ENCODE assay signal across 7 mouse cellular contexts in genomic region chr11:31671354-31672169, GRCm38 (mm10). TPM values are rescaled to one million over a fixed set of nuclear protein-coding genes. Genes with fewer than 3 reads are reported as not detected.
DNase-seq lines count a peak whose midpoint lies in the region; ATAC-seq lines count a peak whose summit lies in the region.

Bod1 (minus strand) TSS chr11:31671885.

- intact Hi-C loops in gastrocnemius, postnatal 36 days (cut with DNase I) = loop anchor here (10.0 kb wide), 1 partner anchor 493 kb away; no protein-coding TSS in a partner anchor
- intact Hi-C loops in left cerebral cortex, postnatal 25 days (cut with DNase I) = loop anchor here (10.0 kb wide), 1 partner anchor 563 kb away; no protein-coding TSS in a partner anchor

- ATAC-seq in intestine, embryonic 15.5 days = peak; percentile 97

- H3K9ac ChIP-seq in intestine, embryonic 15.5 days = peak within 1 kb of the TSS; percentile 89

- no peaks in the 10 kb centered on the region for H3K27me3 ChIP-seq in intestine, embryonic 15.5 days (replicated peaks)
- H3K27me3 ChIP-seq in midbrain, embryonic 10.5 days (ENCODE audit: low read depth, poor library complexity, severe bottlenecking) = no peaks in the 10 kb centered on the region

- peak within 1 kb of the TSS; percentile 63 for H3K4me2 ChIP-seq in intestine, embryonic 15.5 days (replicated peaks)

- peak within 1 kb of the TSS; percentile 68 for H3K4me3 ChIP-seq in intestine, embryonic 15.5 days (replicated peaks)
- H3K4me3 ChIP-seq in midbrain, embryonic 10.5 days = peak within 1 kb of the TSS; percentile 92

- no peaks in the 10 kb centered on the region for H3K9me3 ChIP-seq in intestine, embryonic 15.5 days
- H3K9me3 ChIP-seq in midbrain, embryonic 10.5 days (replicated peaks) = no peaks in the 10 kb centered on the region

- WGBS in intestine, embryonic 15.5 days = under 1% methylated on average over 73 of the region's 76 CpGs
- WGBS in midbrain, embryonic 10.5 days = 3% methylated on average over 75 of the region's 76 CpGs

- H3K27ac ChIP-seq in intestine, embryonic 15.5 days = 0 out of 2 replicates have a peak within 1 kb of the TSS, but pooled peaks have one; percentile 20
- H3K27ac ChIP-seq in midbrain, embryonic 10.5 days (replicated peaks) = peak within 1 kb of the TSS; percentile 93

- H3K4me1 ChIP-seq in intestine, embryonic 15.5 days (replicated peaks) = peaks cover 9% of the 10 kb centered on the region
- H3K4me1 ChIP-seq in midbrain, embryonic 10.5 days = peaks cover 37% of the 10 kb centered on the region

- peaks cover 1% of the 10 kb centered on the region; the same call in 1 of the 2 replicates for H3K36me3 ChIP-seq in intestine, embryonic 15.5 days
- peaks cover 37% of the 10 kb centered on the region for H3K36me3 ChIP-seq in midbrain, embryonic 10.5 days

- peak; percentile 83 to 84 for DNase-seq in adrenal gland, adult 18-20 months (ENCODE audit: low spot score in 2 of 2)
- peak; percentile 97 for DNase-seq in embryo, embryonic 11 days
- DNase-seq in gastrocnemius, postnatal 36 days = peak; percentile 82 to 86
- peak; percentile 94 to 99 for DNase-seq in left cerebral cortex, postnatal 25 days (ENCODE audit: low spot score in 2 of 2)
- peak; percentile 91 for DNase-seq in midbrain, embryonic 10.5 days (ENCODE audit: low spot score)
- peak; percentile 87 for DNase-seq in right cerebral cortex, postnatal 4 days

RNA-seq across cellular contexts. Expression of gene Bod1, which starts in this region (rescaled TPM):
- 10 to 100 TPM; 60.1 to 66.9 TPM for total RNA-seq in adrenal gland, adult 18-20 months (2021)
- 100 to 1,000 TPM; 131 to 146 TPM for total RNA-seq in gastrocnemius, postnatal 36 days (2021)
- polyA plus RNA-seq in intestine, embryonic 15.5 days (2015; fragmentation: Nextera tagmentation; extraction: Ambion mirVana) = 68.2 and 69.5 TPM in 2 replicates
- 10 to 100 TPM; 94.2 to 95.8 TPM for total RNA-seq in left cerebral cortex, postnatal 25 days (2021)
- 123 and 133 TPM in 2 replicates for polyA plus RNA-seq in midbrain, embryonic 10.5 days (2016; fragmentation: Nextera tagmentation; extraction: Ambion mirVana)

Comparison
In these comparisons a context has a peak if more than half of its experiments do, and no peak if none do; other contexts are left out.
1. Peak in every context shown above with its lines: DNase-seq, ATAC-seq, H3K4me3 ChIP-seq and H3K27ac ChIP-seq.